Mouse (Mus musculus) G1E (cell line): ENCODE results near the gene Mylk.

Experiments used
- CTCF ChIP-seq: IDR thresholded peaks from 2 replicates; pipeline ENCODE4 v1.5.1; 2012; ENCODE audit warnings: low read depth, low read length, inconsistent platforms, mixed read lengths
- GATA1 ChIP-seq: IDR thresholded peaks from 2 replicates; pipeline ENCODE4 v1.6.1; 2012; ENCODE audit warnings: borderline replicate concordance, low read length, inconsistent platforms, mixed read lengths
- GATA2 ChIP-seq: IDR thresholded peaks from 2 replicates; pipeline ENCODE4 v1.6.1; 2012; ENCODE audit warnings: low read depth, low read length, inconsistent platforms, borderline replicate concordance
- POLR2AphosphoS5 ChIP-seq: IDR thresholded peaks from 2 replicates; pipeline ENCODE4 v1.6.1; 2012; ENCODE audit warnings: low read depth, low read length, inconsistent platforms; ENCODE audit not compliant: insufficient replicate concordance
- TAL1 ChIP-seq: conservative IDR thresholded peaks from 2 replicates; pipeline ENCODE4 v1.6.1; 2012; ENCODE audit warnings: low read depth, low read length, inconsistent platforms, mixed read lengths

DNA sequence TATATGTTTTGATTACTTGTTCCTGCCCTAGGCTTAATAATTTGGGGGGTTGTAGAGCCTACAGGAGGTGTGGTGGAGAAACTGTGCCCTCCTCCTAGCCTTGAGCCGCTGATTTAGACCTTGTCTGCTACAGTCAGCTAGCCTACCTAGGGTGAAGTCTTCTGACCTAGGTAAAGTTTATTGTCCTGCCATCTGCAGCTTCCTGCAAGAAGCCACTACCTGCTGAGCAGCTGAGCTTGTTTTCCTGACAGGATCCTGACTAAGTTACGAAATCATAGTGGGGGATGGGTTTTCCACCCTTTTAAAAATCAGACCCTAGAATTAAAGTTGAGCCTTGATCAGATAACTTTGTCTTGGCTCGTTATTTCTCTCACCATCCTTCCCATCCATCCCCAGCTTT is 271.5 kb downstream of the Mylk start:
- TF ChIP-seq GATA1 (no peak), CTCF (no peak), POLR2AphosphoS5 (no peak), TAL1 (no peak), GATA2 (no peak)
